Mouse (Mus musculus) intestine, embryonic 16.5 days (tissue): Measurements from ENCODE around the gene Bend6. TPM values are rescaled to one million over a fixed set of nuclear protein-coding genes. Genes with fewer than 3 reads are reported as not detected.

Source experiments
- ATAC-seq: fragments of 200-750 bp; cut with Nextera tagmentation; 2 replicates; pipeline ENCODE4 v1.8.0; 2017; ENCODE audit warnings: moderate TSS enrichment, moderate library complexity
- H3K27ac ChIP-seq: fragments of 300-500 bp; sonication (generic); 2 replicates; pipeline ENCODE4 v1.5.1; 2014; ENCODE audit warnings: mild to moderate bottlenecking, low read length
- H3K27me3 ChIP-seq: fragments of 300-500 bp; sonication (generic); replicated peaks from 2 replicates; pipeline ENCODE4 v1.6.1; 2014; ENCODE audit warnings: low read length, control low read depth, mixed read lengths; ENCODE audit not compliant: control insufficient read depth, insufficient read depth
- H3K36me3 ChIP-seq: fragments of 300-500 bp; sonication (generic); 2 replicates; pipeline ENCODE4 v1.6.1; 2014; ENCODE audit warnings: low read length, control low read depth; ENCODE audit not compliant: control insufficient read depth, insufficient read depth
- H3K4me1 ChIP-seq: fragments of 300-500 bp; sonication (generic); 2 replicates; pipeline ENCODE4 v1.6.1; 2014; ENCODE audit warnings: low read length, control low read depth, mixed read lengths; ENCODE audit not compliant: control insufficient read depth, insufficient read depth
- H3K4me2 ChIP-seq: fragments of 300-500 bp; sonication (generic); 2 replicates; pipeline ENCODE4 v1.6.1; 2014; ENCODE audit warnings: low read depth, low read length, control low read depth
- H3K4me3 ChIP-seq: fragments of 300-500 bp; sonication (generic); 2 replicates; pipeline ENCODE4 v1.5.1; 2014; ENCODE audit warnings: mild to moderate bottlenecking, low read length
- H3K9ac ChIP-seq: fragments of 300-500 bp; sonication (generic); 2 replicates; pipeline ENCODE4 v1.6.1; 2014; ENCODE audit warnings: low read depth, low read length
- H3K9me3 ChIP-seq: fragments of 300-500 bp; sonication (generic); 2 replicates; pipeline ENCODE4 v1.6.1; 2016; ENCODE audit warnings: low read length, control low read depth; ENCODE audit not compliant: control insufficient read depth
- WGBS: fragments of 180-500 bp; shearing (Covaris S2); extraction: QIAGEN DNeasy Blood & Tissue Kit; methylation state at CpG from one replicate; pipeline ENCODE4 v1.1.7; 2014; 5-methylcytosine and 5-hydroxymethylcytosine counted together
- polyA plus RNA-seq: library from polyadenylated mRNA; unstranded; fragments of >200 nt; fragmentation: Nextera tagmentation; extraction: Ambion mirVana; gene quantifications from 2 replicates; pipeline ENCODE4 v1.2.1, GENCODE M21; 2015

Gene Bend6
- polyA plus RNA-seq, 1 experiment from 2014 or later = 0.60 TPM

- no peaks in the 10 kb centered on the region for H3K36me3 ChIP-seq
- H3K9ac ChIP-seq = no peak overlapping the region
- peaks cover 10% of the 10 kb centered on the region for H3K4me1 ChIP-seq
- no peak overlapping the region for H3K4me3 ChIP-seq
- no peaks in the 10 kb centered on the region for H3K9me3 ChIP-seq
- ATAC-seq = no peak
- peaks cover 27% of the 10 kb centered on the region for H3K27me3 ChIP-seq
- H3K4me2 ChIP-seq = no peak overlapping the region
- no peak overlapping the region for H3K27ac ChIP-seq
- WGBS = 68% methylated on average over 8 of the region's 8 CpGs
Observed at GRCm38 (mm10) chr1:33911589-33911988, 4.0 kb upstream of the Bend6 start.

GRCm38 (mm10) chr1:33908191-33908962 lies 761 bp upstream of the Bend6 start, which contains the start of gene Dst:
Gene Dst, plus strand, starts transcription at chr1:33908225.
- peaks cover 38% of the 10 kb centered on the region for H3K27me3 ChIP-seq
- no peak within 1 kb of the TSS for H3K27ac ChIP-seq
- ATAC-seq = no peak
- H3K4me2 ChIP-seq = peak within 1 kb of the TSS; percentile 99
- H3K4me1 ChIP-seq = peaks cover 10% of the 10 kb centered on the region
- no peaks in the 10 kb centered on the region for H3K36me3 ChIP-seq
- no peaks in the 10 kb centered on the region for H3K9me3 ChIP-seq
- WGBS = 4% methylated on average over 41 of the region's 44 CpGs
- peak within 1 kb of the TSS; percentile 65 for H3K4me3 ChIP-seq
- peak within 1 kb of the TSS; percentile 67 for H3K9ac ChIP-seq

- Histone ChIP-seq H3K4me1 (peaks cover 10% of the 10 kb centered on the region), H3K4me3 (peak overlapping the region; percentile 65), H3K27ac (no peak overlapping the region), H3K4me2 (peak overlapping the region; percentile 99), H3K9me3 (no peaks in the 10 kb centered on the region), H3K27me3 (peaks cover 38% of the 10 kb centered on the region), H3K9ac (no peak overlapping the region), H3K36me3 (no peaks in the 10 kb centered on the region)
- WGBS = 6% methylated on average over 20 of the region's 20 CpGs
- 0 out of 2 replicates have a peak, but pooled peaks have one; percentile 26 for ATAC-seq
Observed at GRCm38 (mm10) chr1:33906927-33907326, 689 bp downstream of the Bend6 start.

GRCm38 (mm10) chr1:33906216-33906615 lies 1.4 kb downstream of the Bend6 start:
- Histone ChIP-seq H3K36me3 (no peaks in the 10 kb centered on the region), H3K27ac (no peak overlapping the region), H3K9ac (no peak overlapping the region), H3K4me2 (no peak overlapping the region), H3K9me3 (no peaks in the 10 kb centered on the region), H3K4me3 (no peak overlapping the region), H3K27me3 (peaks cover 38% of the 10 kb centered on the region), H3K4me1 (peaks cover 10% of the 10 kb centered on the region)
- ATAC-seq = no peak
- 27% methylated on average over 10 of the region's 10 CpGs for WGBS

- peaks cover 29% of the 10 kb centered on the region for H3K27me3 ChIP-seq
- no peak overlapping the region for H3K27ac ChIP-seq
- no peaks in the 10 kb centered on the region for H3K9me3 ChIP-seq
- no peak overlapping the region for H3K9ac ChIP-seq
- H3K36me3 ChIP-seq = no peaks in the 10 kb centered on the region
- H3K4me1 ChIP-seq = peaks cover 7% of the 10 kb centered on the region
- no peak overlapping the region for H3K4me3 ChIP-seq
- ATAC-seq = no peak
- 28% methylated on average over 9 of the region's 9 CpGs for WGBS
- H3K4me2 ChIP-seq = no peak overlapping the region
Observed at GRCm38 (mm10) chr1:33903587-33903986, 4.0 kb downstream of the Bend6 start.

- H3K27ac ChIP-seq = no peak overlapping the region
- H3K4me1 ChIP-seq = no peaks in the 10 kb centered on the region
- no peaks in the 10 kb centered on the region for H3K9me3 ChIP-seq
- no peak overlapping the region for H3K4me3 ChIP-seq
- peaks cover 4% of the 10 kb centered on the region; the same call in 1 of the 2 replicates for H3K27me3 ChIP-seq
- ATAC-seq = no peak
- no peak overlapping the region for H3K9ac ChIP-seq
- WGBS = 72% methylated on average over 8 of the region's 8 CpGs
- no peak overlapping the region for H3K4me2 ChIP-seq
- H3K36me3 ChIP-seq = no peaks in the 10 kb centered on the region
Observed at GRCm38 (mm10) chr1:33900175-33900574, 7.4 kb downstream of the Bend6 start.

GRCm38 (mm10) chr1:33898373-33898772 lies 9.2 kb downstream of the Bend6 start:
- H3K4me2 ChIP-seq = no peak overlapping the region
- no peak overlapping the region for H3K9ac ChIP-seq
- no peak overlapping the region for H3K4me3 ChIP-seq
- no peak overlapping the region for H3K27ac ChIP-seq
- H3K9me3 ChIP-seq = no peaks in the 10 kb centered on the region
- ATAC-seq = no peak
- H3K36me3 ChIP-seq = no peaks in the 10 kb centered on the region
- no peaks in the 10 kb centered on the region for H3K4me1 ChIP-seq
- no peaks in the 10 kb centered on the region for H3K27me3 ChIP-seq
- WGBS = 89% methylated on average over 6 of the region's 6 CpGs

- H3K36me3 ChIP-seq = no peaks in the 10 kb centered on the region
- H3K4me2 ChIP-seq = no peak overlapping the region
- H3K27ac ChIP-seq = no peak overlapping the region
- H3K9ac ChIP-seq = no peak overlapping the region
- H3K27me3 ChIP-seq = no peaks in the 10 kb centered on the region
- H3K9me3 ChIP-seq = no peaks in the 10 kb centered on the region
- no peak for ATAC-seq
- WGBS = 85% methylated on average over 11 of the region's 11 CpGs
- H3K4me1 ChIP-seq = no peaks in the 10 kb centered on the region
- no peak overlapping the region for H3K4me3 ChIP-seq
Observed at GRCm38 (mm10) chr1:33897426-33897825, 10.2 kb downstream of the Bend6 start.

- Histone ChIP-seq H3K27ac (no peak overlapping the region), H3K27me3 (no peaks in the 10 kb centered on the region), H3K9ac (no peak overlapping the region), H3K4me3 (no peak overlapping the region), H3K4me1 (no peaks in the 10 kb centered on the region), H3K4me2 (no peak overlapping the region), H3K9me3 (no peaks in the 10 kb centered on the region), H3K36me3 (no peaks in the 10 kb centered on the region)
- no peak for ATAC-seq
- WGBS = 64% methylated on average over 4 of the region's 4 CpGs
Observed at GRCm38 (mm10) chr1:33896666-33897065, 10.9 kb downstream of the Bend6 start.
